Mouse (Mus musculus) spleen, postnatal 36 days (tissue): ENCODE measurements around the gene Vdr.

ENCODE experiments used
- DNase-seq, 2 experiments: peaks; one replicate each; pipeline ENCODE4 v3.0.0; 2022; ENCODE audit warnings: low spot score in 2 of 2, mixed read lengths in 1 of 2

Vdr gene

GRCm38 (mm10) chr15:97910530-97910929 is at the start of gene Vdr:
Gene Vdr, minus strand, starts transcription at chr15:97910630.
- DNase-seq, result no peak

DNA sequence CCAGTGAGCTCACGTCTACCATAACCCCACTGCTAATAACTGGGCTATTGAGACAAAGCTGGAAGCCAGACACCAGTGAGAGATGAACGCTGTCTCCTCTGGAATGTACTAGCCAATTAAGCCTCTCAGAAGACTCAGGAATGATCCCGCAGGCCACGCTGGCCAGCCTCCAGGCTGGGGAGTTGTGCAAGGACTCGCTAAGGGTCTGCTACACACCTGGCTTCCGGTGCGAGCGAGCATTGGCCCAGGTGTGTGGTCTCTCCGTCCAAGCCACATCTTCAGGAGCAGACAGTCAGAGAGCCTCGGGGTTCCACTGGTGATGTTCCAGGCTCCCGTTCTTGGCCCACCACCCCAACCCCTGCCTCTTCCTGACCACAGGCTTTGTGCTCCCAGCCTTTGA is 46.0 kb upstream of the Vdr start:
- DNase-seq, result no peak

GRCm38 (mm10) chr15:97955742-97956141 is 45.3 kb upstream of the Vdr start:
- no peak for DNase-seq

GRCm38 (mm10) chr15:97955286-97955685 is 44.9 kb upstream of the Vdr start:
- DNase-seq, result no peak

- DNase-seq, result no peak
Observed at GRCm38 (mm10) chr15:97954671-97955070, 44.2 kb upstream of the Vdr start.

- DNase-seq, result no peak
Observed at GRCm38 (mm10) chr15:97952889-97953189, 42.4 kb upstream of the Vdr start.

GRCm38 (mm10) chr15:97952137-97952888 is 41.9 kb upstream of the Vdr start:
- DNase-seq, result peak in 1 of 2 experiments; percentile 30

GRCm38 (mm10) chr15:97950240-97950639 is 39.8 kb upstream of the Vdr start:
- DNase-seq, result no peak

GRCm38 (mm10) chr15:97949706-97950105 is 39.3 kb upstream of the Vdr start:
- no peak for DNase-seq

DNA sequence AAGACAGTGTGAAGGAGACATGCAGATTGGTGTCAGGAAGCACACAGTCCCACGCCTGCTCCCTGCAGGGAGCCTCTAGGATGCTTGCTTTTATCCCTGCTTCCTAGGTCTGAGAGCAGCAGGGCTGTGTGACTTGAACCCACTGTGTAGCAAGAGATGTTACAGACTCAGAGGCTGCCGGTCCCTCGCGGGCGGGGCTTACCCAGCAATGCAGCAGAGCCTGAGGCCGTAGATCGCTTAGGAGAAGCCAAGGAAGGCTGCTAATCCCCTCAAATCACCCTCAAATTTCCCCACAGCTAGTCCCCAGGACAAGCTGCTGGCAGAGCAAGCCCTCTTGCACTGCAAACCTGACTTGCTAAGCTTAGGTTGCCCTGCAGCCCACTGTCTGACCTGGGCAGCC is 38.3 kb upstream of the Vdr start:
- no peak for DNase-seq

- no peak for DNase-seq
Observed at GRCm38 (mm10) chr15:97945656-97946315, 35.4 kb upstream of the Vdr start.

DNA sequence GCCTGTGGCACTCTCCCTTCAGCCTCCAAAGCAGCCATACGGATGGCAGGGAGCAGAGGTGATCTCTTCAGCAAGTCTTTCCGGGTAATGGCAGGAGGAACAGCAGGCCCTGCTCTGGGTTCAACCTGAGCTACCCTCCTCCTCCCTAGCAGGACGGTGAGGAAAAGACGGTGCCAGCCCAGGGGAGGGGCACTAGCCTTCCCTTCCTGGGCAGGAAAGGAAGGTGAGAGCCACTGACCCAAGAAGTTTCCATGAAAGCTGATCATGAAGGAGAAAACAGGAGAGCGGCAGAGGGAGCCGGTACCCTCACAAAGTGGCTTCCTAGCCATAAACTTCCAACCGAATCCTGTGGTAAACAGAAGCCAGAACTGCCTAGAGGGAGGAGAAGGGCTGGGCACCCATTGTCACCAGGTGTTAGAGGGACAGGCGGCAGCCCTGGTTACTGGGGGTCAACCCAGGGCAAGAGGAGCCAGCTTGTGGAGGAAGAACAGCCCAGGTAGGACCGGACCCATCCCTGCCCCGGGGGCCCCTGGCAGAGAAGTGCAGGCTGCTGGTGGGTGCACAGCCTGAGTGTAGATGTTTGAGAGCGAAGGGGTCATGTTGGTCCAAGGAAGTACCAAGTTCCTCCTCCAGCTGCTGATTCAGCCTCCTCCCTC is 34.6 kb upstream of the Vdr start:
- DNase-seq, result no peak

DNA sequence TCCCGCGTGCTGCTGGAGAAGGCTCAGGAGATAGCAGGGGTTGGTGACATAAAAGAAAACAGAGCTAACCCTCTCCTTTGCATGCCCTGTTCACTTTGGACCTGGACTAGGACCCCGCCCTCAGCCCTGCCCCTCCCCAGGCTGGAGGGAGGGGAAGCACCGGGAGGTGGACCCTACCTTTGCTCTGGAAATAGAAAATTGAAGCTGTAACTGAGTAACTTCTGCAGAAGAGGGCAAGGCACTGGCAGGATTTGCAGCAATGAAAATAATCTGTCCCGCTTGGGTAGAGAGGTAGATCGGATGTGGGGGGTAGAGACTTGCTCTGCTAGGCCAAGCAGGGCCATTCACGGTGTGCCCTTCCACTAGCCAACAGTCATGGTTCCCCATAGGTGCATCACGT is 32.9 kb upstream of the Vdr start:
- no peak for DNase-seq

- DNase-seq, result no peak
Observed at GRCm38 (mm10) chr15:97942538-97942937, 32.1 kb upstream of the Vdr start.

DNA sequence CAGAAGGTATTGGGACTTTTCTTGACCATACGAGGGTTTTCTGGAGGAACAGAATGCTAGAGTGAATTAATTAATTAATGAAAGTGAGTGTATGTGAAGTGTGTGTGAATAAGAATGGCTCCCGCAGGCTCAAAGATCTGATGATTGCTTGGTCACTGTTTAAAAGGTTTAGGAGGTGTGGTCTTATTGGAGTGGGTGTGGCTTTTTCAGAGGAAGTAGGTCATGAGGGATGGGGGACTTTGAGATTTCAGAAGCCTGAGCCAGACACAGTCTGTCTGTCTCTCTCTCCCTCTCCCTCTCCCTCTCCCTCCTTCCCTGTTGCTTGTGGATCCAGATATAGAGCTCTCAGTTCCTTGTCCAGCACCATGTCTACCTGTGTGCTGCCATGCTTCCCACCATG is 30.9 kb upstream of the Vdr start:
- no peak for DNase-seq

GRCm38 (mm10) chr15:97940088-97940487 is 29.7 kb upstream of the Vdr start:
- DNase-seq, result no peak

DNA sequence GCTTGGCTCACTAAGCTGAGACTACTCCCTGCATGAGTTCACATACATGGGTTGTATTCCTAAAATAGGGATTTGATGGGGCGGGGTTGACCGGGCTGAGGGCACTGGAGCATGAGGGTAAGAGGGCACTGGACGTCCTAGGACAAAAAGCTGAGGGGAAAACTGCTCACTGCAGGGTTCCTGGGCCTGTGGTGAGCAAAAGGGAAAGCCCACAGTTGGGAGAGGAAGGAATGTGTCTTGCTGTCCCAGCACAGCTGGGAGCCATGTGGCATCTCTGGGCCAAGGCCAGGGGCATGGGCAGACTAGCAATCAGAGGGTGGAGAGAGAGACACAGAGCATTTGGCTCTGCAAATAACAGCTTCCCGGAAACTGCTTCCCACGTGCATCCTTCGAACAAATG is 28.1 kb upstream of the Vdr start:
- DNase-seq, result no peak

DNA sequence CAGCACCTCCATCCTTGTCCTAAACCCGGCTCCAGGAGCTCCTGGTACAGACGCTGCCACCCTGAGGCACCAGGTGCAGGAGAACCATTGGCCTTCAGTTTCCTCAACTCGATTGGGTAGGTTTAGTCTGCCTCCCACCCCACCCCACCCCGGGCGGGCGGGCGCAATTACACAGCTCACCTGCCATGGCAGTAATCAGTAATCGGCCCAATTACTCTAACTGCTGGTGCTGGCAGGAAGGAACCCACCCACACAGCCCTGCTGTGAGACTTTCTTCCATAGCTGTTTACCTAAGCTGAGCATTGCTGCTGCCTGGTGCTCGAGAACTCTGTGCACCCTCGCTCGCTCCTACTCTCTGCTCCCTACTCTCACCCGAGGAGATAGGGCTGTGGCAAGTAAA is 22.0 kb upstream of the Vdr start:
- no peak for DNase-seq

DNA sequence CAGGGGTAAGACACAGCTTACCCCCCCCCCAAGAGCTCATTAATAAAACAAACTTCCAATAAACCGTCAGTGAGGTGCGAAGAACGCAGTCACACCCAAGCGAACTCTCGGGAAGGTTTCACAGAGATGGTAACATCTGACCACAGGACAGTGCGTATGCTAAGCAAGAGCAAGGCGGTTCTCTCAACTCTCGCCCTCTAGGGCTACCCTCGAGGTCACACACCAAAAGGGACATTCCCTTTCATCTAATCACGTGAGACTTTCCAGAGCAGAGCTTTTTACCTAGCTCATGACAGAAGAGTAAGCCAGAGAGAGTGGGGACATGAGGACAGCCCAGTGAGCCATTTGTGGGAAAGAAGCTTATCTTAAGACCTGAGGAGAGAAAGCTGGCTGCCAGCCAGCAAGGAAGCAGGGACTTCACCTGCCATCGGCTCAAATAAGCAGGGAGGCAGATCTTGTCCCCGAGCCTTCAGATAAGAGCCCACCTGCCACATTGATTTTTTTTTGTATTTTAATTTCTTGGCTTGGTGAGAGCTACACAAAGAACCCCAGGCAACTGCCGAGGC is 18.9 kb upstream of the Vdr start:
- no peak for DNase-seq

- no peak for DNase-seq
Observed at GRCm38 (mm10) chr15:97927821-97928220, 17.4 kb upstream of the Vdr start.

- DNase-seq, result no peak
Observed at GRCm38 (mm10) chr15:97927018-97927417, 16.6 kb upstream of the Vdr start.

DNA sequence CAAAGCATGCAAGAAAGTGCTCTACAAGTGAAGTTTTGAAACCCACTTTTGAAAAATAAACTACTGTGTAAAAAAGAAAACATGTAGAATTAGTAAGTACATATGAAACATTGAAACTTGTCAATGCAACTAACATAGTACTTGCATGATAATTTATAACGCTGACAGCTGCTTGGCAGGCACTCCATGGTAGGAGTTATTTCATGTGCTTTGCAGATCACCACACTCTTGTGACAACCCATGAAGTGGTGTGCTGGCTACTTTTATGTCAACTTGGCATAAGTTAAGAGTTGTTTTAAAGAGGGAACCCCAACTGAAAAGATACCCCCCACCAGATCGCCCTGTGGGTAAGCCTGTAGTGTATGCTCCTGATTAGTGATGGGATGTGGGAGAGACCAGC is 12.0 kb upstream of the Vdr start:
- no peak for DNase-seq

DNA sequence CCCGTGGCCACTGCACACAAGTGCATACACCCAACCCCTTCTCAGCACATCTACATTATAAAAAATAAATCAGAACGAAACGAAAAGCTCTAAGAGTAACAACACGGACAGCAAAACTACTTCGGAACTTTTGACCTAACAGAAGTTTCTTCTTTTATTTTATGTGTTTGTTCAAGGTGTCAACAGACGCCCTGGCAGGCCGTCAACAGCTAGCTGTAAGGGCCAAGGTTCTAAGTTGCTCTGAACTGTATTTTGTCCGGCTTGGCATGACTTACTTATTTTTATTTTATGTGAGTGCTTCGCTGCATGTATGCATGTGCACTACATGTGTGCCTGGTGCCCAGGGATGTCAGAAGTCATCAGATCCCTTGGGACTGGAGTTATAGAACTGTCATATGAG is 11.4 kb upstream of the Vdr start:
- no peak for DNase-seq
